ENCODE assay signal across 8 mouse cellular contexts in the genomic region with DNA sequence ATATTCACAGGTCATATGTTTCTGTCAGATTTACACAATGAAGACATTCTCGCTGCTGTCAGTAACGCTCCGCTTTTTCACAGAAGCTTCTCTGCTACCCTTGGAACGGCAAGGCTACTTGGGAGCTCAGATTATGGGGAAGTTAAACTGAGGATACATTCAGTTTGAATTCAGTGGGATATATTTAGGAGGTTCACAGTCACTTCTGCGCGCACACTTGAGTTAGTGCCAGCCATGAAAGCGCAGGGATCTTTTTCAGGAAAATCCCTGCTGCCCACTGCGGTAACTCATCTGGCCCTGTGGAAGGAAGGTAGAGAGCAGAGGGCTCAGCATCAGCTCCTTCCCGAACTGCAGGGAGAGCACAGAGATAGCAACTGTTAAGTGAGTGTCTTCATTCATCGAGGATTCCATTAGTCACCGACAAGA. TPM values are rescaled to one million over a fixed set of nuclear protein-coding genes. Genes with fewer than 3 reads are reported as not detected.
A peak's percentile ranks its signal among the peaks of the same experiment; 100 is the strongest.
DNase-seq lines count a peak whose midpoint lies in the region; ATAC-seq and TF ChIP-seq lines count a peak whose summit lies in the region.

No protein-coding gene starts in this region.

- peaks cover 6% of the 10 kb centered on the region for H3K4me1 ChIP-seq in heart, embryonic 15.5 days (replicated peaks)
- H3K4me1 ChIP-seq in embryonic facial prominence, embryonic 13.5 days = peaks cover 14% of the 10 kb centered on the region
- no peaks in the 10 kb centered on the region for H3K4me1 ChIP-seq in hindbrain, embryonic 14.5 days (replicated peaks; ENCODE audit: control insufficient read depth, insufficient read depth, low read length)
- H3K4me1 ChIP-seq in midbrain, postnatal 0 days (ENCODE audit: insufficient read depth, low read length) = no peaks in the 10 kb centered on the region
- no peaks in the 10 kb centered on the region for H3K4me1 ChIP-seq in intestine, embryonic 16.5 days (ENCODE audit: control insufficient read depth, insufficient read depth, low read length)

- no peak for ATAC-seq in heart, embryonic 15.5 days (replicated peaks; ENCODE audit: insufficient number of reproducible peaks, insufficient read depth, low FRiP score, low read depth)
- no peak for ATAC-seq in embryonic facial prominence, embryonic 13.5 days (ENCODE audit: insufficient number of reproducible peaks, insufficient read depth, low FRiP score, low TSS enrichment, low read depth)
- no peak for ATAC-seq in hindbrain, embryonic 14.5 days (ENCODE audit: low FRiP score)
- no peak for ATAC-seq in midbrain, postnatal 0 days (ENCODE audit: low FRiP score)
- ATAC-seq in intestine, embryonic 16.5 days = no peak
- no peak for ATAC-seq in inflammation-experienced regulatory T-cells, adult 6 months

- no peak for TF ChIP-seq CTCF in midbrain, postnatal 0 days (IDR thresholded peaks at IDR 0.05)

- H3K27ac ChIP-seq in heart, embryonic 15.5 days = no peak overlapping the region
- no peak overlapping the region for H3K27ac ChIP-seq in embryonic facial prominence, embryonic 13.5 days
- H3K27ac ChIP-seq in hindbrain, embryonic 14.5 days = 0 out of 2 replicates have a peak overlapping the region, but pooled peaks have one; percentile 6
- no peak overlapping the region; the same call in 1 of the 2 replicates for H3K27ac ChIP-seq in midbrain, postnatal 0 days (ENCODE audit: low read depth, low read length)
- no peak overlapping the region for H3K27ac ChIP-seq in intestine, embryonic 16.5 days (ENCODE audit: low read length)

- peak overlapping the region; percentile 27 for H3K4me3 ChIP-seq in heart, embryonic 15.5 days
- H3K4me3 ChIP-seq in embryonic facial prominence, embryonic 13.5 days = peak overlapping the region; percentile 19; the same call in 1 of the 2 replicates
- H3K4me3 ChIP-seq in hindbrain, embryonic 14.5 days (replicated peaks; ENCODE audit: low read length) = no peak overlapping the region
- no peak overlapping the region for H3K4me3 ChIP-seq in midbrain, postnatal 0 days (ENCODE audit: low read depth, low read length)
- no peak overlapping the region for H3K4me3 ChIP-seq in intestine, embryonic 16.5 days (ENCODE audit: low read length)

- no peaks in the 10 kb centered on the region for H3K27me3 ChIP-seq in heart, embryonic 15.5 days
- no peaks in the 10 kb centered on the region for H3K27me3 ChIP-seq in embryonic facial prominence, embryonic 13.5 days
- no peaks in the 10 kb centered on the region for H3K27me3 ChIP-seq in hindbrain, embryonic 14.5 days (ENCODE audit: control insufficient read depth, insufficient read depth, low read length)
- H3K27me3 ChIP-seq in midbrain, postnatal 0 days (ENCODE audit: insufficient read depth, low read length) = no peaks in the 10 kb centered on the region
- H3K27me3 ChIP-seq in intestine, embryonic 16.5 days (replicated peaks; ENCODE audit: control insufficient read depth, insufficient read depth, low read length) = no peaks in the 10 kb centered on the region

- no peaks in the 10 kb centered on the region for H3K36me3 ChIP-seq in heart, embryonic 15.5 days
- no peaks in the 10 kb centered on the region for H3K36me3 ChIP-seq in embryonic facial prominence, embryonic 13.5 days
- H3K36me3 ChIP-seq in hindbrain, embryonic 14.5 days (replicated peaks; ENCODE audit: control insufficient read depth, insufficient read depth) = no peaks in the 10 kb centered on the region
- H3K36me3 ChIP-seq in midbrain, postnatal 0 days (ENCODE audit: insufficient read depth, low read length) = no peaks in the 10 kb centered on the region
- H3K36me3 ChIP-seq in intestine, embryonic 16.5 days (ENCODE audit: control insufficient read depth, insufficient read depth, low read length) = no peaks in the 10 kb centered on the region

- 23% methylated on average over 11 of the region's 11 CpGs for WGBS in heart, embryonic 15.5 days
- 33% methylated on average over 11 of the region's 11 CpGs for WGBS in embryonic facial prominence, embryonic 13.5 days
- 22% methylated on average over 11 of the region's 11 CpGs for WGBS in hindbrain, embryonic 14.5 days
- WGBS in midbrain, postnatal 0 days = 36% methylated on average over 11 of the region's 11 CpGs
- 51% methylated on average over 11 of the region's 11 CpGs for WGBS in intestine, embryonic 16.5 days

- no peaks in the 10 kb centered on the region for H3K9me3 ChIP-seq in heart, embryonic 15.5 days (replicated peaks)
- H3K9me3 ChIP-seq in embryonic facial prominence, embryonic 13.5 days = no peaks in the 10 kb centered on the region
- H3K9me3 ChIP-seq in hindbrain, embryonic 14.5 days (ENCODE audit: control insufficient read depth, low read length) = no peaks in the 10 kb centered on the region
- no peaks in the 10 kb centered on the region for H3K9me3 ChIP-seq in midbrain, postnatal 0 days (ENCODE audit: low read length)
- no peaks in the 10 kb centered on the region for H3K9me3 ChIP-seq in intestine, embryonic 16.5 days (ENCODE audit: control insufficient read depth, low read length)

- DNase-seq in heart, adult 9 months (ENCODE audit: low spot score in 2 of 2) = no peak
- DNase-seq in hindbrain, embryonic 14.5 days (ENCODE audit: low spot score) = no peak
- no peak for DNase-seq in midbrain, postnatal 0 days (ENCODE audit: low spot score)
- DNase-seq in adrenal gland, adult (ENCODE audit: inconsistent age in 2 of 2, low spot score in 1 of 2) = no peak

- H3K9ac ChIP-seq in heart, embryonic 15.5 days = no peak overlapping the region
- peak overlapping the region; percentile 55; the same call in 1 of the 2 replicates for H3K9ac ChIP-seq in embryonic facial prominence, embryonic 13.5 days
- peak overlapping the region; percentile 9; the same call in 1 of the 2 replicates for H3K9ac ChIP-seq in hindbrain, embryonic 14.5 days
- H3K9ac ChIP-seq in midbrain, postnatal 0 days (replicated peaks; ENCODE audit: low read length, poor library complexity, severe bottlenecking) = peak overlapping the region; percentile 39; the same call in 1 of the 2 replicates
- H3K9ac ChIP-seq in intestine, embryonic 16.5 days (ENCODE audit: low read depth, low read length) = no peak overlapping the region

- peak overlapping the region; percentile 53 for H3K4me2 ChIP-seq in heart, embryonic 15.5 days
- peak overlapping the region; percentile 53 for H3K4me2 ChIP-seq in embryonic facial prominence, embryonic 13.5 days
- peak overlapping the region; percentile 39 for H3K4me2 ChIP-seq in hindbrain, embryonic 14.5 days (replicated peaks)
- H3K4me2 ChIP-seq in midbrain, postnatal 0 days (ENCODE audit: low read depth, low read length, poor library complexity, severe bottlenecking) = peak overlapping the region; percentile 32
- no peak overlapping the region for H3K4me2 ChIP-seq in intestine, embryonic 16.5 days (ENCODE audit: low read depth, low read length)

RNA-seq across cellular contexts. Expression of gene Tlk1, which starts 27.3 kb away (rescaled TPM):
- polyA plus RNA-seq in heart, embryonic 15.5 days (2015; fragmentation: Nextera tagmentation; extraction: Ambion mirVana) = 24.4 and 28.0 TPM in 2 replicates
- 33.5 and 33.6 TPM in 2 replicates for polyA plus RNA-seq in embryonic facial prominence, embryonic 13.5 days (2015; fragmentation: Nextera tagmentation; extraction: Ambion mirVana)
- polyA plus RNA-seq in hindbrain, embryonic 14.5 days (2014; fragmentation: Nextera tagmentation; extraction: Ambion mirVana) = 28.1 and 29.9 TPM in 2 replicates
- 22.1 and 34.2 TPM in 2 replicates for total RNA-seq in midbrain, postnatal 0 days (2014; rRNA removed)
- 18.6 and 25.0 TPM in 2 replicates for polyA plus RNA-seq in midbrain, postnatal 0 days (2015; fragmentation: Nextera tagmentation; extraction: Ambion mirVana)
- polyA plus RNA-seq in intestine, embryonic 16.5 days (2015; fragmentation: Nextera tagmentation; extraction: Ambion mirVana) = 20.2 and 22.6 TPM in 2 replicates
- polyA plus RNA-seq in inflammation-experienced regulatory T-cells, adult 6 months (2017; shearing (Covaris generic)) = 10 to 100 TPM; 30.5 to 45.3 (median 44.1) TPM

Comparison
In these comparisons a context has a peak if more than half of its experiments do, and no peak if none do; other contexts are left out.
1. H3K4me3 ChIP-seq: peak in heart, embryonic 15.5 days (single experiment) and embryonic facial prominence, embryonic 13.5 days (single experiment); none in hindbrain, embryonic 14.5 days (single experiment), midbrain, postnatal 0 days (single experiment) and intestine, embryonic 16.5 days (single experiment).
2. H3K9ac ChIP-seq: peak in embryonic facial prominence, embryonic 13.5 days (single experiment), hindbrain, embryonic 14.5 days (single experiment) and midbrain, postnatal 0 days (single experiment); none in heart, embryonic 15.5 days (single experiment) and intestine, embryonic 16.5 days (single experiment).